8 mouse cellular contexts compared by ENCODE assay signal in genomic region chr14:37272063-37272462, GRCm38 (mm10).
"Had no signal": no experiment of that assay in that cellular context is flagged by ENCODE, and none has a peak within 500 bp of the region (broad histone marks: within the 10 kb centered on the region; RNA-seq: fewer than 3 reads in every experiment).

No protein-coding gene starts in this region.

- DNase-seq: kidney, adult 11 months; kidney, adult 9 months; kidney, postnatal 36 days; thymus, adult 18-20 months; thymus, postnatal 14 days had no signal

- H3K36me3 ChIP-seq: limb, embryonic 15.5 days; liver, embryonic 12.5 days had no signal

- H3K4me2 ChIP-seq: limb, embryonic 15.5 days; liver, embryonic 12.5 days had no signal

- H3K9me3 ChIP-seq: limb, embryonic 15.5 days; liver, embryonic 12.5 days had no signal

- H3K27ac ChIP-seq: kidney, postnatal 0 days; limb, embryonic 15.5 days; liver, embryonic 12.5 days had no signal

- H3K9ac ChIP-seq: limb, embryonic 15.5 days; liver, embryonic 12.5 days had no signal

- H3K4me3 ChIP-seq: limb, embryonic 15.5 days; liver, embryonic 12.5 days had no signal

- H3K4me1 ChIP-seq: liver, embryonic 12.5 days had no signal

- ATAC-seq: liver, embryonic 12.5 days had no signal

- H3K27me3 ChIP-seq: limb, embryonic 15.5 days; liver, embryonic 12.5 days had no signal
